Mouse (Mus musculus): ENCODE measurements around the gene Ugt1a9.

Ugt1a9 gene

DNA sequence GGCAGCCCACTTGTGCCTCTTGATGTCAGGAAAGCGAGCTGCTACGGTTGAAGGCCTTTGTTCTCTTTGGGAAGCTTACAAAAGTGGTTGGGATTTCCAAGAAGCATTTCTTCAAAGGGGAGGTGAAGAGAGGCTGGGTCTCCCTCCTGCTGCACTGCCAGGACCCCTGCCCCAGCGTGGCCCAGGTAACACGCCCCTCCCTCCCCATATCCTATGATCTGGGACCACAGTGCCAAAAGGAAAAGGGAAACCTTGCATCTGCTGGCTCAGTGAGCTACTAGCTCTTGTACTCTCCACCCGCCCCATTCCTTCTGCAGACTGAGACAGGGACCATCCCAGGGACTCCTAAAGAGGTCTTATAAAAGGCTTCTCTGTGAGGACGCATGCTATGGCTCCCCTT lies 187.1 kb downstream of the Ugt1a9 start:
- POLR2A ChIA-PET = interaction anchor here (0.5 to 15.1 kb wide), 18 partner anchors 8 to 54 kb away, joined by 3 to 203 read pairs (median 4); partner anchors contain the start of genes Hjurp (in 2 of the 4) and Trpm8 (in 2 of the 4)

DNA sequence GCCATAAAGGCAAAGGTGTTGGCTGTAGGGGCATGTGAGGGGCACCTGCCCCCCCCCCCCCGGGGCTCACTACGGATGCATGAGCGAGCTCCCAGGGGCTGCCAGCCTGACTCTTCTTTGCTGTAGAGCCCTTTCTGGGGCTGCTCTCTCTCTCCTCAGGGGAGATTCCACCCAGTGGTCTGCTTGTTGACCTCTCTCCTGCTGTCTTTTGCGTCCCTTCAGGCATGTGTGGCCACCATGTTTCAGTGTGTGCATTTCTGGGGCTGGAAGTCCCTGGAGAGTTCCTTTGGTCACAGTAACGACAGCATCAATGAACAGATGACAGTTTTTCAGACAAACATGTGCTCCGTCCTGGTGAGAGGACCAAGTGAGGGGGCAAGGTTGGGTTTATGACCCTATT lies 187.8 kb downstream of the Ugt1a9 start:
- POLR2A ChIA-PET = interaction anchor here in 3 of 4 experiments (0.5 to 15.1 kb wide), 11 partner anchors 7 to 63 kb away, joined by 3 to 203 read pairs (median 4); partner anchors contain the start of genes Hjurp (in 2 of the 3) and Trpm8 (in 2 of the 3)
- CTCF ChIA-PET = interaction anchor here in 3 of 4 experiments (0.6 to 3.1 kb wide), 8 partner anchors 19 to 208 kb away, joined by 3 to 17 read pairs (median 8); partner anchors contain the start of genes Hjurp (in 2 of the 3) and Trpm8 (in 2 of the 3)

More for the DNA sequence above, 187.1 kb downstream of the Ugt1a9 start:
- CTCF ChIA-PET = interaction anchor here (0.6 to 3.1 kb wide), 10 partner anchors 20 to 620 kb away, joined by 3 to 17 read pairs (median 8); partner anchors contain the start of genes Hjurp (in 3 of the 4) and Trpm8 (in 3 of the 4)

DNA sequence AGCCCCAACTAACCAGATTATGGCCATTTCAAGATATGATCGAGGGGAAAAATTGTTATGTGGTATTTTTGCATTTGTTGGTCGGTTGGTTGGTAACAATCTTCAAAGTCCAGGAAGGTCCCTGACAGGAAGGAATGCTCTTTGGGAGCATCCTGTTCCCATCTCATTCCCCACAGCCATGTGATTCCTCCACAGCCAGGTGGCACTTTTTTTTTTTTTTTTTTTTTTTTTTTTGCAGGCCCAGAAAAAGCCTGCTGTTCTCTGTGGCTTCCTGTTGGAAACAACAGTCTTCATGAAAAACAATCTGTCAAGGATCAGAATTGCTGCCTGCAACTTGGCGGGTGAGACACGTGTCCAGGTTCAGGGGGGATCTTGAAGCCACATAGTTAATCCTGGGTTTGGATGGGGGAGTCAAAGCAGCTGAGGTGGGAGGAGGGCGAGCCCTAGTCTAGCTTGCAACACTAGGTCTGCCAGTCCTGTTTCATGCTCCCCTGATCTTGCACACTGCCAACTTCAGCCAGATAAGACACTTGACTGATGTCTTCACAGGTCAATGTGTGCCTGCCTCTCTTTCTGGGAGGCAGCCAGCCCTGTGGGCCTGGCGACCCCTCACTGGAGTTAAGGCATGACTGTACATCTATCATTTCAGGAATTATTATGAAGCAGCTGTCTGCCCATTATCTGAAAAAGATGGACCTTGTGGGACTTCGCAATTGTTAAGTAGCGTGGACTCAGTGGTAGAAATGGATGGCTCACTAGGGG lies 188.5 kb downstream of the Ugt1a9 start:
- ChIA-PET POLR2A (interaction anchor here in 3 of 4 experiments (0.6 to 15.1 kb wide), 10 partner anchors 10 to 1028 kb away, joined by 3 to 203 read pairs (median 4); partner anchors contain the start of genes Hjurp (in 2 of the 3) and Trpm8 (in 2 of the 3)), CTCF (interaction anchor here in 2 of 4 experiments (0.7 to 1.9 kb wide), 4 partner anchors 9 to 31 kb away, joined by 3 to 21 read pairs (median 5); no protein-coding TSS in a partner anchor)

DNA sequence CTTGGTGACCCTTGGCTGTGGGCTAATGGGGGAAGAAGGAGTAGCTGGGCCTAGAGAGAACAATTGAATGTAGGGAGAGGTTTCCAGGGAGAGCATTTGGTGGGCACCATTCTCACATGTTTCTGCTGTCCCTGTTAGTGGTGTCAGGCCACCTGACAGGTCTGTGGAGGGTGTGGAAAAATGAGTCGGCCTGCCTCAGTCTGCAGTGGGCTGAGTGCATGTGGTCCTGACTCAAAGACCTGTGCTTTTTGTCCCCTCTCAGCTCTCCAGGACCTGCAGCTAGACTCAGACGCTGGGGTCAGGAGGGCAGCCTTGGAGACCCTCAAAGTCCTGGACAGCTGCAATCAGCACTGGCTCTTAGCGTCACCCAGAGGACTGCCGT lies 189.0 kb downstream of the Ugt1a9 start:
- POLR2A ChIA-PET = interaction anchor here in 2 of 4 experiments (0.6 to 15.1 kb wide), 7 partner anchors 11 to 1028 kb away, joined by 3 to 203 read pairs (median 4); partner anchors contain the start of genes Hjurp (in 2 of the 2) and Trpm8 (in 2 of the 2)
- CTCF ChIA-PET = interaction anchor here in 2 of 4 experiments (0.7 to 1.9 kb wide), 4 partner anchors 9 to 30 kb away, joined by 3 to 21 read pairs (median 5); no protein-coding TSS in a partner anchor

DNA sequence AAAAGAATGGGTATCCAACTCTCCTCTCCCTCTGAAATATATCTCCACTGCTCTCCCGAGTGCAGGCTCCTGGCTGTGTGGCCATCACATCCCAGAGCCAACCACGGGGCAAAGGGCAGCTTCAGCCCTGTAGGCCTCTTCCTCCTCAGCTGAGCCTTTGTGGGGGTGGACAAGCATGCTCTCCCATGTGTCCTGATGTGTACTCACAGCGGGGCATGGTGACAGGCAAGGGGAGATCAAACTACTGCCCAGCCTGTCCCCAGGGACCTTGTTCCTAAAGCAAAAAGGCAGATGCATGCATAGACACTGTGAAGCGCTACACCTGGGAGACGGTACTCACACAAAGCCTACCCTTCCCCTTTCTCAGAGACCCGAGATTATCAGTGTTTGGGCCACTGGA lies 189.5 kb downstream of the Ugt1a9 start:
- POLR2A ChIA-PET = interaction anchor here in 2 of 4 experiments (1.0 to 15.1 kb wide), 5 partner anchors 11 to 40 kb away, joined by 3 to 203 read pairs (median 4); partner anchors contain the start of genes Hjurp (in 2 of the 2) and Trpm8 (in 2 of the 2)
- CTCF ChIA-PET = interaction anchor here in 1 of 4 experiments (1.9 kb wide), 1 partner anchor 30 kb away, joined by 7 read pairs; no protein-coding TSS in a partner anchor

DNA sequence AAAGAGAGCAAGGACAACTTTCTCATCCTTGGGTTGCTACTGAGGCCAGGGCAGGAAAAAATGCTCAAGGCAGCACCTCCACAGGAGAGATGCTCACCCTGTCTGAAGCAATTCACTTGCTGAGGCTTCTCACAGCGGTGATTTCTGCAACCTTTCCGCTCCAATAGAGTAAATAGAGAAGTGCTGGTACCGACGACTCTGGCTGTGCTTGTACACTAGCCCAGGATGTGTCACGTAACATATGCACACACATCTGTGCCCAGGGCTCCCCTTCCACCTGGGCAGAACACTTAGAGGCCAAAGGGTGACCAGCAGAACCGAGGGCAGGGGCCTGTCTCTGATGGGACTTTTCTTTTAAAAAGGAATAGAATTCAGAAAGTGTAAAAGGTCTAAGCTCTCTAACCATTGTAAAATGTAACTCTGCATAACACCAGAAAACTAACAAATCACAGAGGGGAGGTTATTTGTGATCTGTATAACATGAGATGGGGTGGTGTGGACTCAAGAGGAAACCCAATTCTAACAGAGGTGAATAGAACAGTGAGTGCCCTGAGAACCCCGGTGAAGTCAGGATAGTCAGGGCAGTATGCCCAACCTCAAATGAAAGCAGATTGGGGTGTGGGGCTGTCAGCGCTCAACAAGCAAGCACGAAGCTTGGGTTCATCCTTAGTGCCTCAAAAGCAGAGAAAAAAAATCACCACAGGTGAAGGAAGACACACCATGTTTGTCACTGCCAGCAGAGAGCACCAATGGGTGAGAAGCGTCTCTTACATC lies 190.2 kb downstream of the Ugt1a9 start:
- ChIA-PET POLR2A (interaction anchor here in 2 of 4 experiments (0.7 to 15.1 kb wide), 5 partner anchors 7 to 26 kb away, joined by 3 to 203 read pairs (median 119); partner anchors contain the start of genes Hjurp (in 2 of the 2) and Trpm8 (in 2 of the 2)), CTCF (interaction anchor here in 2 of 4 experiments (1.1 to 1.6 kb wide), 2 partner anchors 17 to 29 kb away, joined by 5 to 6 read pairs; partner anchors contain the start of genes Hjurp (in 1 of the 2) and Trpm8 (in 1 of the 2))

DNA sequence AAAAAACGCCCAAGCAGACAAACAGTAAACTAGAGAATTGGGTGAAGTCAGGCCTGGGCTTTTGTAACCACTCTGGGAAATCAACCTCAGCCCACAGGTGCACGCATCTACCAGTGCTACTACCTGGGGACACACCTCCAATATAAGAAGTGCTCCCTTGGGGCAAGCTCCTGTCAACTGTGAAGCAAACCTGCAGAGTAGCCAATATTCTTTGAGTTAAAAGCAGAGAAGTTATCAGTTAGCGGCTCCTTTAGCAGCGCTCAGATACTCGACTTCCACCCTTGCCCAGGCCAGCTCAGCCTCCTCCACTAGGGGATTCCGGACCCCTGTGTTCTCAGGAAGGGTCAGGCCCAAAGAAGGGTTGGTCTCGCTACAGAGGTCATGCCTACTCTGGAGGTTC lies 191.1 kb downstream of the Ugt1a9 start:
- CTCF ChIA-PET = interaction anchor here in 2 of 4 experiments (0.9 to 5.4 kb wide), 5 partner anchors 13 to 28 kb away, joined by 3 to 29 read pairs (median 5); partner anchors contain the start of genes Hjurp (in 2 of the 2) and Trpm8 (in 2 of the 2)
- POLR2A ChIA-PET = interaction anchor here in 3 of 4 experiments (0.7 to 15.1 kb wide), 7 partner anchors 8 to 313 kb away, joined by 3 to 203 read pairs (median 4); partner anchors contain the start of genes Hjurp (in 2 of the 3) and Trpm8 (in 2 of the 3)

DNA sequence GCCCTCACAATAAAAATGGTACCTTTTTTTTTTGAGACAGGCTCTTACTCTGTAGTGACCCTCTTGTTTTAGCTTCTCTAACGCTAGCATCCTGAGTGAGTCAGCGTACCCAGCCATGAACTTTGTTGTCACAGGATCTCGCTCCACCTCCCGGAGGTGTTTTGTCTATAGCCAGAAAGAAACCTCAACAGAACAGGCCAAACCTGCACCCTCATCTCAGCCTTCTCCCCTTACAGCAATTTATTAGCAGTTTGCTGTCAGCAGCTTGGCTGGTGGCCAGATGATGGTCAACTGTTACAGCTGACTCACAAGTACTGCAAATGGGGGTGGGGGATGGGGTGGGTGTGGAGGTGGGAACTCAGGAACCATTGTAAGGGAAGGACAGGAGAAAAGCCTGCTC lies 191.7 kb downstream of the Ugt1a9 start:
- CTCF ChIA-PET = interaction anchor here in 2 of 4 experiments (0.9 to 5.4 kb wide), 5 partner anchors 13 to 28 kb away, joined by 3 to 29 read pairs (median 5); partner anchors contain the start of genes Hjurp (in 2 of the 2) and Trpm8 (in 2 of the 2)
- POLR2A ChIA-PET = interaction anchor here (0.6 to 15.1 kb wide), 9 partner anchors 9 to 314 kb away, joined by 3 to 203 read pairs (median 4); partner anchors contain the start of genes Hjurp (in 3 of the 4) and Trpm8 (in 3 of the 4)

DNA sequence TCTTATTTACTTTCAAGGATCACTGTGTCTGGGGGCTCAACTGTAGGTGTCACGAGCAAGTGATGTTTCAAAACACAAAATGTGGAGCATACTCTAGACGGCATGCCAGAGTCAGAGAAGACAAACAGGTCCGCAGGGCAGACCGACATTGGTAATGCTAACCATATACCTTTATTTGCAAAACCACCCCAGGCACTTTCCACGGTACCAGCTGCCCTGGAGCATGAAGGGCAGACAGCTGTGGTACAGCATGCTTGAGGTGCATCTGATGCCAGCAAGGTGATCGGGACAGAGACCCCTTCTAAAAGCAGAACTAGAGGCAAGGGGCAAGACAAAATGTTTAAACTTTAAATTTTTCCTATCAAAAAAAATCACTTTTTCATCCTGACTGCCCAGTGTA lies 192.4 kb downstream of the Ugt1a9 start:
- CTCF ChIA-PET = interaction anchor here in 2 of 4 experiments (0.5 to 5.4 kb wide), 3 partner anchors 22 to 27 kb away, joined by 5 to 29 read pairs (median 6); no protein-coding TSS in a partner anchor
- POLR2A ChIA-PET = interaction anchor here in 3 of 4 experiments (1.1 to 15.1 kb wide), 8 partner anchors 9 to 39 kb away, joined by 3 to 203 read pairs (median 6); partner anchors contain the start of genes Hjurp (in 3 of the 3) and Trpm8 (in 3 of the 3)

DNA sequence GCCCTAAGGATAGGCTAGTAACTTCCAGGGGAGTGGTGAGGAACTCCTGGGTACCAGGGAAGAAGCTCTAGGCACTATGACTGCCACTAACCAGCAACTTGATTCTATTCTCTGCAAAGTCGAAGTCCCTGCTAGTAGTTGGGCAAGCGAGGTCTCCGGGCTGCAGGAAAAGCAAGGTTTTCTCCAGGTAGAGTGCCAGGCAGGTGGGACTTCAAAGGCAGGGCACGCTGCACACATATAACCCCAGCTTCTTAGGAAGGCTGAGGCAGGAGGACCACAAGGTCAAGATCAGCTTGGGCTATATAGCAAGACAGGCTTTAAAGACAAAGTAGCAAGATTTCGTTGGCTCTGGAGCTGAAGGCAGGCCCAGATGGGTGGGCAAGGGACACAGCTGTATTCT lies 193.2 kb downstream of the Ugt1a9 start:
- POLR2A ChIA-PET = interaction anchor here in 3 of 4 experiments (1.1 to 15.1 kb wide), 7 partner anchors 11 to 38 kb away, joined by 3 to 203 read pairs (median 8); partner anchors contain the start of genes Hjurp (in 3 of the 3) and Trpm8 (in 3 of the 3)
- CTCF ChIA-PET = interaction anchor here in 2 of 4 experiments (1.4 to 5.4 kb wide), 2 partner anchors 21 kb away, joined by 4 to 29 read pairs; no protein-coding TSS in a partner anchor

DNA sequence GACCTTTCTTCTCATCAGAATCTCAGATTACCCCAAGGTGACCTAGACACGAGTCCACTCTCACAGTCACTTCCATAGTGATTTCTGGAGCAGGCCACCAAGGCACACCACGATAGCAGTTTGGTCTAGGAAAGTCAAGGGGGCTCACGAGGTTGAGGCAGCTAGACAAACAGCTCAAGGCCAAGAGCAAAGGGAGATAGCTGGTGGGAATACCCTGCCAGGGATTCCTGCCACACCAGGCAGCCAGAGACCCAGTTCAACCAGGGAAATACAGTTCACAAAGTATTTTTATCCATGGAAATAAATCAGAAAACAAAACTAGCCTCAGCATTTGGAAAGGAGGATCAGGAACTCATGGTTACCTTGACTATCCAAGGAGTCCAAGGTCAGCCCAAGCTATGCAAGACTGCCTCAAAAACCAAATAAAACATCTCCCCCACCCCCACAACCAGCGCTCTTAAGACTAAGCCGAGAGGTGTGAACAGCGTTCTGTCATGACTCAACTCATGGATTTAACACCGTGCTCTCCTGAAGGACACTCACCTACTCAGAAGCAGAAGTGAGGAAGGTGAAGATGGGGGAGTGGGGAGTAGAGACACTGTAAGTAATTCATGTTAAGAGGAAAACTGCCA lies 193.8 kb downstream of the Ugt1a9 start:
- CTCF ChIA-PET = interaction anchor here in 2 of 4 experiments (1.4 to 5.4 kb wide), 2 partner anchors 21 kb away, joined by 4 to 29 read pairs; no protein-coding TSS in a partner anchor
- POLR2A ChIA-PET = interaction anchor here in 3 of 4 experiments (1.1 to 15.1 kb wide), 8 partner anchors 8 to 38 kb away, joined by 3 to 203 read pairs (median 6); partner anchors contain the start of genes Hjurp (in 3 of the 3) and Trpm8 (in 3 of the 3)

DNA sequence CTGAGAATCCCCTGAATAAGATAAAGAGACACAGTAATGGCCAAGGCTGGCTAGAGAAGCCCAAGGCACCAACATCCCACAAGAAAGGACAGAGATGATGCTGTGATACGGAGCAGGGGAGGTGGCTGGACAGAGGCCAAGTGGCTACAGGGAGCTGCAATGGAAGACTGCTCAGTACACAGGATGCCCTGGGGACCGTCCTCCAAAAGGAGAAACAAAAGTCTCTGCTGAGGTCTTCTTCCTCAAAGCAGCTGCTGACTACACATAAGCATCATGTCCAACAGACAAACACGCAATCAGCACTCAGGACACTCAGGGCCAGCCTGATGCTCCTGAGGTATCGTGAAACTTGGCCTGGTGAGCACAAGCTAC lies 194.3 kb downstream of the Ugt1a9 start:
- POLR2A ChIA-PET = interaction anchor here (0.7 to 15.1 kb wide), 13 partner anchors 8 to 45 kb away, joined by 3 to 203 read pairs (median 4); partner anchors contain the start of genes Hjurp (in 2 of the 4) and Trpm8 (in 2 of the 4)
- CTCF ChIA-PET = interaction anchor here in 3 of 4 experiments (0.8 to 5.4 kb wide), 8 partner anchors 8 to 25 kb away, joined by 3 to 29 read pairs (median 6); partner anchors contain the start of genes Hjurp (in 1 of the 3) and Trpm8 (in 1 of the 3)

DNA sequence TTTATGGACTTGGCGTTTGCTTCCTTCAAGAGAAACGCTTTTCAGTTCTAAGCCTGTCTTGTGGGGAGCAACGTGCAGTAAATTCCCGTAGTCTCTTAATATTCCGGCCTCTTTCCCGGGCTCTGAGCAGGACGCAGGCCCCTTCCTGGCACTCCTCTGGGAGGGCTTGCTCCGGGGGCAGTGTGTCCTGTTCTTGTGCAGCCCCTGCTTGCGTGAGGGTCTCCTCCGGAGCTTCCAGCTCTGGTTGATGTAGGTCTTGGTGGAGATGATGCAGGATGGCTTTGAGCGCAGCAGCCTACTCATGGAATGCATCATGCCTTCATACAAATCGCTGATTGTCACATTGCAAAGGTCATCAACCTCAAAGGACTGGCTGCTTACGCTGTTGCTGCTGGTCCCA lies 195.5 kb downstream of the Ugt1a9 start:
- CTCF ChIA-PET = interaction anchor here in 3 of 4 experiments (1.0 to 5.4 kb wide), 11 partner anchors 10 to 36 kb away, joined by 3 to 29 read pairs (median 5); partner anchors contain the start of genes Trpm8 (in 2 of the 3) and Hjurp (in 1 of the 3)
- POLR2A ChIA-PET = interaction anchor here (0.6 to 15.1 kb wide), 14 partner anchors 8 to 342 kb away, joined by 3 to 203 read pairs (median 4); partner anchors contain the start of genes Hjurp (in 3 of the 4) and Trpm8 (in 3 of the 4)

DNA sequence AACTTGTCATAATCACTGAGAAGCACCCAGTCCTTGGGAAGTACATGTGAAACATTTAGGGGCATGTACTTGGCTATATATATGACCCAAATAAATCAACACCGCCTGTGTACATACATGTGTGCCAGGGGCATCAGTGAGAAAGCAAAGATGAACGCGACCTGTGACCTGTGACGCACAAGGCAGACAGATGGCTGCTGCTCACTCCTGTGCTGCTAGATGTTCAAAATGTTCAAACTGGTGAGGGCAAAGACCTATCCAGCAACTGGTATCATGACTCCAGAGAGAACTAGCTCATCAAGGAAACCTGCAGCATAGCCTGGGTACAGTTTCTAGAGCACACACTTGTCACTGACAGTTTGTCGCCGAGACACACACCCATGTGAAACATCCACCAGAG lies 196.9 kb downstream of the Ugt1a9 start:
- CTCF ChIA-PET = interaction anchor here in 1 of 4 experiments (1.8 kb wide), 1 partner anchor 10 kb away, joined by 5 read pairs; the partner anchor contains the start of gene Trpm8
- POLR2A ChIA-PET = interaction anchor here in 2 of 4 experiments (0.6 to 15.1 kb wide), 6 partner anchors 7 to 98 kb away, joined by 3 to 203 read pairs (median 62); partner anchors contain the start of genes Hjurp (in 2 of the 2) and Trpm8 (in 2 of the 2)

DNA sequence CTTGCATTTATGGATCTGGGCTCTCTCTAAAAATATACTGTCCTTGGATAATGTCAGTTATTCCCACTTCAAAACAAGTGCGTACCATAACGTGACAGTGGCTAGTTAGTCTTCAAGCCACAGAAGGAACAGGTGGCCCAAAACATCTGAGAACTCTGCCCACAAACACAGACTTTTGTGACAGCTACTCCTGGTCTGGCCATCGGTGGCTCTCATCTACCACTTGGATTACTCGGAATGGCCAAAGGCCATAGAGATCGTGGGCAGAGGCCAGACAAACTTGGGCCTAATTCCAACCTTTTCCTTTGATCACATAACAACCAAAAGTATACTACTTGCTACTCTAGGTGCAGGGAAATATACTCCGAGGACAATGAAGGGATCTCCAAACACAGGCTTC lies 197.5 kb downstream of the Ugt1a9 start:
- POLR2A ChIA-PET = interaction anchor here in 2 of 4 experiments (1.1 to 10.1 kb wide), 4 partner anchors 9 to 16 kb away, joined by 4 to 143 read pairs (median 5); partner anchors contain the start of genes Hjurp (in 2 of the 2) and Trpm8 (in 2 of the 2)
- CTCF ChIA-PET = interaction anchor here in 3 of 4 experiments (0.7 to 1.2 kb wide), 4 partner anchors 9 to 20 kb away, joined by 3 to 5 read pairs (median 3); partner anchors contain the start of genes Hjurp (in 2 of the 3) and Trpm8 (in 2 of the 3)
